Mouse (Mus musculus): ENCODE measurements around the gene Prpf3.
"Not testable (repeated sequence)": the region's sequence is repeated elsewhere in the genome, so short reads cannot be mapped to it uniquely, and the experiment has no call there.

The Prpf3 gene

DNA sequence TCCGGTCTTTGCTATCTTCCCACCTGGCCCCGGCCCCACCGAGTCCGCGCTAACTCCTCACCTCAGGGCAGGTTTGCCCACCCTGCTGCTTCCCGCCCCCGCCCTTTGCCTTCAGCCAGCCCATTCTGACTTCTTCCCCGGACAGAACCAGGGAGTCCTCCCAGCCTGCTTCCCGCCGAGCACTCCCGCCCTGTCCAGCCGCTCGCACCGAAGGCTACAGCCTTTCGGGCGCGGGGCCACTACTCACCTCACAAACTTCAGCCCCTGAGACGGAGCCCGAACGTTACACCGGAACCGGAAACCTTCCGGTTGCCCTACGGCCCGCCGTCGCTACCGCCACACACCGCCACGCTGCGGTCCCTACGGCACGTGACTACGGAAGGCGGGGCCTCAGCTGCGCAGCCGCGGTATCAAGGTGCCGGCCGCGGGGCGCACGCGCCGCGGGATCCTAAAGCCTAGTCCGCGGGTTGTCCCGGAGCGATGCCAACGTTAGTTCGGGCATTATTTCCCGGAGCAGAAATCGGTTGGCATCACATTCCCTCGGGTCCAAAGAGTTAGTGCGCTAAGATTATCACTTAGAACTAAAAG, at the start of gene Prpf3:
Gene Prpf3, minus strand, starts transcription at position 384 of the 588 bp plus-strand sequence.
- peak; percentile 94 for DNase-seq (ENCODE audit: low read depth, low spot score)

- DNase-seq (ENCODE audit: low read depth, low spot score): peak; percentile 50
Observed at GRCm38 (mm10) chr3:95904568-95904967, 48.9 kb upstream of the Prpf3 start, which contains the start of gene Car14. Car14 (minus strand) TSS chr3:95904691.

- peak; percentile 32 for DNase-seq (ENCODE audit: low read depth, low spot score)
Observed at GRCm38 (mm10) chr3:95903753-95904502, 48.2 kb upstream of the Prpf3 start.

DNA sequence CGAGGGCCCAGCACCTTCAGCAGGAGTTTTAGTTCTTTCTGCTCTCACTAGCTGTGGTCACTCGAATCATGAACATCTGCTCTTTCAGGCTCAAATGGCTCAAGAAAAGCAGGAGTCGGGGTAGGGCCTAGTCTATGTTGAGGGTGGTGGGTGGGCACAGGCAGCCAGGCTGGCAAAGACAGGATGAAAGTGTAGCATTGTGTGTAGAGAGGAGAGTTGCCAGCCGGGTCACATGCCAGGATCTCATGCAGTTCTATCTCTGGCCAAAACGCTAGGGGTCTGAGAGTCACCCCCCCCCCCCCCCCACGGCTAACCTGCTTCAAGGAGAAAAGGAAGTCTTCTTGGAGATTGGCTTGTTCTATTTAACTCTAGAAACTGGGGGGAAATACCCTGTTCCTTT, 47.0 kb upstream of the Prpf3 start:
- no peak for DNase-seq (ENCODE audit: low read depth, low spot score)

DNA sequence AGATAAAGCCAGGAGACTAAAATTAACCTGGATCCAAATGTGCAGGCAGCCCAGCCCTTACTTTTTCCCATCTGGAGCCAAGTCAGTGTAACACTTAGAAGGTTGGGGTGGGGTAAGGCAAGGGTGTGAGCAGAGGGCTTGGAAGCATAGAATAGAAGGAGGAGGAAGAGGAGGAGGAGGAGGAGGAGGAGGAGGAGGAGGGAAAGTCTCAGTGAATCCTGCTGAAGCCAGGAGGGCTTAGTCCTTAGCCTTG, 46.6 kb upstream of the Prpf3 start:
- no peak for DNase-seq (ENCODE audit: low read depth, low spot score)

DNA sequence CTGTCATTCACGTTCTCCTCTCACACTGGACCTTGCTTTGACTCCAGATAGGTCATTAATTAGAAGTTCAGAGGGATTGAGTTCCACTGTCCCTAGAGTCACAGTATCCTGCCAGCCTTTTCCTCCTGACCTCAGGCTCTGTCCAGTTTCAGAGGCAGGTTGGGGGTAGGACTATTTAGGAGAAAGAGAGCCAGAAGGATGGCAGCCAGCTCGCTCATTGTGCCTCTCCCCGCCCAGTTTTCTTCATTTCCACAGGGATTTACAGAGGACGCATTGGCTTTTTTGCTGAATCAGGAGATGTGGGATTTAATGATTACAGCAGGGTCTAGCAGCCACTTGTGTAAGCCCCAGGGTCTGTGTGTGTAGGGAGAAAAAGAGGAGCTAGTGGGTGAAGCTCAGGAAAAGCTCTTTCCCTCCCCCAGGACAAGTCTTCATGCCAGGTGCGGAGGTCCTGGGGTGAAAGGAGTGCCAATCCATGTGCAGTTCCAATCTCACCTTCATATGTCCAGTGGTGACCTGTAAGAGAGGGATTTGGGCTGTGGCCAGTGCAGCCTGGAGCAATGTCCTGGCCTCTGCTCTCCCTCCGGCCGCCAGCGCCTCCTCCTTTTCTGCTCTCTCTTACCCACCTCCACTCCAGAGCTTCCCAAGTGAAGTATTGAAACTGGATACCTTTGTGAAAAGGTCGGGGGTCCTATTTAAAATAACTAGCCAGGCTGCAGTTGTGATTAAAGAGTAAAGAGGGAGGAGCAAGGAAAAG, 46.1 kb upstream of the Prpf3 start:
- DNase-seq (ENCODE audit: low read depth, low spot score): no peak

DNA sequence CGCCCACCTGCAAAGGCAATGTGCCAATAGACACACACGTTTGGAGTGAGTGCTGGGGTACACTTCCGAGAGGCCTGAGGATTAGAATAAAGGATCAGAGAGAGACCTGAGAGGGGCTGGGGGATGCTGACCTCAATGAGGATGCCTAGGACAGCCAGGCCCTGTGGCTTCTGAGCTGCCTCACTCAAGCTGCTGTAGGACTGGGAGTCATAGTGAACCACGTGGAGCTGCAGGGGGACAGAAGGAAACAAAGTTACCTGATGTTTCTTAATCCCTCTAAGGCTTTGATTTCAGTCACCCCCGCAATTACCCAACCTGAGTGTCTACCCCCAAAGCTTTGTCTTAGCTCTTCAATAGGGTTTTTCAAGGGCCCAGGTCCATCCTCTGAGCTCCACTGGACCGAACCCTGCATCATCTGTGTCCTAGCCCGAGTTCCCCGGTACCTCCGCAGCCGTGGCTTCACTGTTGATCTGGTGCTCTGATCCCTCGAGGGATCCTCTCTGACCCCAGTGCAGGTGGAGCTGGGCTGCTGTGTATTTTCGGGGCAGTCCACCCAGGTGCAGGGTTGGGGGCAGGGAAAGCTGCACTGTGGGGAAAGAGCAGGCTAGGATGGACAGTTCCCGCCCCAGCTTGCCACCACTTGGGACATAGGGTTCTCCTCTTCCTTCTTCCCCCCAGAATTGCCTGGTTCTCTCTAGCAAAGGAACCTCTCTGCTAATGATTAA, 44.3 kb upstream of the Prpf3 start:
- DNase-seq (ENCODE audit: low read depth, low spot score): no peak

GRCm38 (mm10) chr3:95895501-95895900, 39.8 kb upstream of the Prpf3 start:
- DNase-seq (ENCODE audit: low read depth, low spot score): not testable (repeated sequence)

- peak; percentile 43 for DNase-seq (ENCODE audit: low read depth, low spot score)
Observed at GRCm38 (mm10) chr3:95894317-95895160, 38.9 kb upstream of the Prpf3 start.

DNA sequence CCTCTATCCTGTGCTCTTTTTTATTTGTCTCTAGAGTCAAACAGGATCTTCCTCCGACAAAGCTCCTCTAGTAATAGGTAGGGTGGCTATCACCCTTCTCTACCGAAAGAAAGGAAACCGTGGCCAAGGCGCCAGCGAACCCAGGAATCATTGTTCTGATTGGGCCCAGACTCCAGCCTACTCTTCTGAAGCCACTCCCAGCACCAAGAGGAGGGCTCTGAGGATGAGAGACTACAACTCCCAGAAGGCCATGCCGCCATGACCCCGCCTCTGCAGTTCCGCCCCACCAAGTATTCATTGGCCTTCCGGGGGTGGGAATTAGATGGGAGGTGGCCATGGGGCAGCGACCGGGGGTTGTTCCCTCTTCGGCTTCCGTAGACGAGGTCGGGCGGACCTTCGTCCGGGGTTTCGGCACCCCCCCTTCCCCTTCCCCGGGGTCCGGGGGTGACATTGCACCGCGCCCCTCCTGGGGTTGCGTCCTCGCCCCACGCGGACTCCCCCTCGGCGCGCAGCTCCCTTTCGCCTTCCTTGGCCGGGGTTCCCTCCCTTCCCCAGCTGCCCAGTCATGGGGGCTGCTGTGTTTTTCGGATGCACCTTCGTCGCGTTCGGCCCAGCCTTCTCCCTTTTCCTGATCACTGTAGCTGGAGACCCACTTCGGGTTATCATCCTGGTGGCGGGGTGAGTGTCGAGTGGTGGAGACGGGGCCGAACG, 38.1 kb upstream of the Prpf3 start, which contains the start of gene Aph1a:
Gene Aph1a, plus strand, starts transcription at position 364 of the 711 bp plus-strand sequence.
- DNase-seq (ENCODE audit: low read depth, low spot score): peak; percentile 97

- DNase-seq (ENCODE audit: low read depth, low spot score): no peak
Observed at GRCm38 (mm10) chr3:95893126-95893525, 37.4 kb upstream of the Prpf3 start.

- DNase-seq (ENCODE audit: low read depth, low spot score): no peak
Observed at GRCm38 (mm10) chr3:95892066-95893052, 36.7 kb upstream of the Prpf3 start.

DNA sequence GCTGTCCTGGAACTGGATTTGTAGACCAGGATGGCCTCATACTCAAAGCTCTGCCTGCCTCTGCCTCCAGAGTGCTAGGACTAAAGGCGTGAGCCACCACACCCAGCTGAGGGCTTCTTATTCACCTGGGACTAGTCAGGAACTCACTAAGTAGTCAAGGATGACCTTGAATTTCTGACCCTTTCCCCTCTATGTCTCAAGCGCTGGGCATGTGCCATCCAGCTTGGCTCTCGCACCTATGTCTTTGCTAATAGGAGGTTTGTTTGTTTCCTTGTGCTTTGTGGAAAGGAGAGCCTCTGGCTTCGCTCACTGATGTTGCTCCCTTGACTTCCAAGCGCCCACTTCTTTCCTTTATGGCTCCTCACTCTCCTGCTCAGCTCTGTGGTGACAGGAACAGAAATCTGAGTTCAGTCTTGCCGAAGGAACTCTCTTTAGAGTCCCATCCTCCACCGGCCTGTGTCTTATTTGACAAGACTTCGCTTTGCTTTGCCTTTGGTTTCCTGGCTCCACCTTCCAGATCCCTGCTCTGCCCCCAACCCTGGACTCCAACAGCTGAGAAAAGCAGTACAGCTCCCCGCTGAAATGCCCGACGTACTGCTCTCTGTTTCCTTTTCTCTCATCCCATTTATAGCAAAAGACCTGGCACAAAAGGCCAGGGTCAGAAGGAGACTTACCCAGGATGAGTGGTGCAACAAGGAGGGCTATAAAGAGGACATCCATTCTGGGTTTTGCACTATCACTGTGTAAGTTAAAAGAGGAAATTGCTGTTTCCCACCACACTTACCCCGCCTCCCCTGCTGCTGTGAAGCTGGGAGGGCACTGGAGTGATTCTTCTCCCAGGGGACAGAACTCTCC, 35.8 kb upstream of the Prpf3 start, which contains the start of gene BC028528:
Gene BC028528, minus strand, starts transcription at position 795 of the 855 bp plus-strand sequence.
- DNase-seq (ENCODE audit: low read depth, low spot score): peak; percentile 56

DNA sequence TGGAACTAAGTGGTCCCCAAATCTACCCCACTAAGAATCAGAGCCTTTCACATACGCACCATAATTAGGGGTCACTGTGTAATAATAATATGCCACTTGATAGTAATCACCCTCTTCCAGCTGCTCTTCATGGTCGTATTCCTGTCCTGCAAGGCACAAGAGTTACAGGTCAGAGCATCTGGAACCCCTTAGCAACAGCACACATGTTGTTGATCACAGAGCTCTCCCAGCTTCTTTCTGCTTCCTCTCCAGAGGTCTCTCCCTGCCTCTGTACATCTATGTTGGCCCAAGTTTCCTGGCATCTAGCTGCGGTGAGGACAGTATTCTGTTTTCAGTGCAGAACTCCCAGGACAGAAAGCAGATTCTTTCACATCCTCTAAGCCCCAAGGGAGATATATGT, 34.0 kb upstream of the Prpf3 start:
- DNase-seq (ENCODE audit: low read depth, low spot score): peak; percentile 33

DNA sequence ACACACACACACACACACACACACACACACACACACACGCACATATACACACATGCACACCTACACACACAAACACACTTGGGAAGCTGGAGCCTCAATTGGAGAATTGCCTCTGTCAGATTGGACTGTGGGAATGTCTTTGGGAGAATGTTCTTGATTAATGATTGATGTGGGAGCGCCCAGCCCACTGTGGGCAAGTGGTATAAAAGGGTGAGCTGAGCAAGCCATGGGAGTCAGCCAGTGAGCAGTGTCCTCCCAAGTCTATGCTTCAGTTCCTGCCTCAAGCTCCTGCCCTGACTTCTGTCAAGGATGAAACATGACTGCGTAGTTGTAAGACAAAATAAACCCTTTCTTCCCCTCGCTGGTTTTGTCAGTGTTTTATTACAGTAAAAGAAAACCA, 31.9 kb upstream of the Prpf3 start:
- DNase-seq (ENCODE audit: low read depth, low spot score): no peak

DNA sequence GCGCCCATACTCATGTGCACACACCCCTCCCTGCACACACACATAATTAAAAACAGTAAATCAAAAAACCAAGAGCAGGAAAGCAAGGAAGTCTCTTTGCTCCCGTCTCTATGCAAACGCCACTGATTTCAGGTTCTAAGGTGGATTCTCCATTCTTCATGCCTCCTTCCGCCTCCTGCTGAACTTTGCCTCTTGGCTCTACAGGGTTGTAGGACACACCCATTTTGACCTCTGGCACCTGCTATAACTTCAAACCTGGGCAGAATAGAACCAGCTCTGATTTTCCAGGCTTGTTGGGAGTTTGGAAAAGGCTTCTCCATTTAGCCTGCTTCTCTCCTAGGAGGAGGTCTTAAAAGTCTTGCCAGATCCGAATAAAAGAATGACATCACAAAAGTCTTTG, 28.7 kb upstream of the Prpf3 start:
- DNase-seq (ENCODE audit: low read depth, low spot score): no peak

DNA sequence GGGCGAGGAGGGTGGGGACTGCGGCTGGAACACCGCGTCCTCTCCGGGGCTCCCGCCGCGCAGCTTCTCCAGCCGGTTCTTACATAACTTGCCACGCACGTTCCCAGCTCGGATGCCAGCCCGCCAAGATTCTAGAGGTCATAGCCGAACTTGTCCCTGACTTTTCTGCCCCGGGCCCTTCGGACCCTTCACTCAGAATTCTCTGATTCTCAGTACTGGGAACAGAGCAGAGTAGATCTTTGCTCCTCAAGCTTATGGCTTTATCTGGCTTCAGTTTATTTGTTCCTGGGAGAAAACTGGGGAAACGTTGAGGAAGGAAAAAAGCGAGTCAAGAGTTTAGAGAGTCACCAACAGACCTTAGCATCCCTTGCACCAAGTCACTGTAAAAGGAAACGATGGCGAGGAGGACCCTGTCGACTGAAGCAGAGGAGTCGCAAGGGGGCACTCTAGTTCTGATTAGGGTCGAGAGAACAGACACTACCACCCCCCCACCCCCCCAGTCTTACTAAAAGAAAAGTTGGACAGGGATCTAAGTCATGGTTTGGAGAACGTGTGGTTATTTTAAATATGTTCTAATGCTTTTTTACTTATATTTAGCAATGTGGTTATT, 27.2 kb upstream of the Prpf3 start:
- peak; percentile 45 for DNase-seq (ENCODE audit: low read depth, low spot score)
